Mouse (Mus musculus): ENCODE results near the gene Tent5b. TPM values are rescaled to one million over a fixed set of nuclear protein-coding genes. Genes with fewer than 3 reads are reported as not detected.
A peak's percentile ranks its signal among the peaks of the same experiment; 100 is the strongest.

Tent5b gene
- total and polyA plus RNA-seq, 2 experiments from 2014 or later = 0.55 to 1.3 TPM

GRCm38 (mm10) chr4:133496738-133497445 lies 17.0 kb downstream of the Tent5b start:
- Histone ChIP-seq H3K27ac (no peak overlapping the region), H3K4me2 (ENCODE audit: low read depth, low read length) (peak overlapping the region; percentile 89), H3K4me3 (ENCODE audit: low read length) (peak overlapping the region; percentile 66), H3K9ac (replicated peaks; ENCODE audit: low read length) (peak overlapping the region; percentile 77; the same call in 1 of the 2 replicates), H3K9me3 (ENCODE audit: low read length) (no peaks in the 10 kb centered on the region), H3K36me3 (ENCODE audit: insufficient read depth, low read length) (no peaks in the 10 kb centered on the region), H3K4me1 (ENCODE audit: insufficient read depth, low read length) (no peaks in the 10 kb centered on the region), H3K27me3 (ENCODE audit: insufficient read depth, low read length) (peaks cover 19% of the 10 kb centered on the region; the same call in 1 of the 2 replicates)
- no peak for DNase-seq (ENCODE audit: low spot score)
- ATAC-seq = no peak
- no peak for TF ChIP-seq CTCF (IDR thresholded peaks at IDR 0.05; ENCODE audit: low read depth)
- 21% methylated on average over 6 of the region's 6 CpGs for WGBS

GRCm38 (mm10) chr4:133497461-133498159 lies 17.7 kb downstream of the Tent5b start:
- Histone ChIP-seq H3K4me2 (ENCODE audit: low read depth, low read length) (peak overlapping the region; percentile 89), H3K4me1 (ENCODE audit: insufficient read depth, low read length) (no peaks in the 10 kb centered on the region), H3K9ac (replicated peaks; ENCODE audit: low read length) (peak overlapping the region; percentile 77), H3K36me3 (ENCODE audit: insufficient read depth, low read length) (no peaks in the 10 kb centered on the region), H3K9me3 (ENCODE audit: low read length) (no peaks in the 10 kb centered on the region), H3K27me3 (ENCODE audit: insufficient read depth, low read length) (peaks cover 19% of the 10 kb centered on the region; the same call in 1 of the 2 replicates), H3K27ac (peak overlapping the region; percentile 49; the same call in 1 of the 2 replicates), H3K4me3 (ENCODE audit: low read length) (peak overlapping the region; percentile 66)
- TF ChIP-seq CTCF (IDR thresholded peaks at IDR 0.05; ENCODE audit: low read depth) = no peak
- WGBS = under 1% methylated on average over 67 of the region's 70 CpGs
- DNase-seq (ENCODE audit: low spot score) (peak; percentile 49), ATAC-seq (peak; percentile 27)

GRCm38 (mm10) chr4:133498160-133498724 lies 18.3 kb downstream of the Tent5b start, which contains the start of gene Trnp1:
TSS of gene Trnp1 (minus strand) at chr4:133498550.
- H3K27me3 ChIP-seq (ENCODE audit: insufficient read depth, low read length) = peaks cover 19% of the 10 kb centered on the region; the same call in 1 of the 2 replicates
- H3K9ac ChIP-seq (replicated peaks; ENCODE audit: low read length) = peak within 1 kb of the TSS; percentile 77
- peak within 1 kb of the TSS; percentile 66 for H3K4me3 ChIP-seq (ENCODE audit: low read length)
- H3K9me3 ChIP-seq (ENCODE audit: low read length) = no peaks in the 10 kb centered on the region
- under 1% methylated on average over 37 of the region's 53 CpGs for WGBS
- TF ChIP-seq CTCF (IDR thresholded peaks at IDR 0.05; ENCODE audit: low read depth) = no peak
- peak; percentile 87 for ATAC-seq
- H3K4me1 ChIP-seq (ENCODE audit: insufficient read depth, low read length) = no peaks in the 10 kb centered on the region
- peak within 1 kb of the TSS; percentile 89 for H3K4me2 ChIP-seq (ENCODE audit: low read depth, low read length)
- peak within 1 kb of the TSS; percentile 49; the same call in 1 of the 2 replicates for H3K27ac ChIP-seq
- H3K36me3 ChIP-seq (ENCODE audit: insufficient read depth, low read length) = no peaks in the 10 kb centered on the region
- peak; percentile 91 for DNase-seq (ENCODE audit: low spot score)

GRCm38 (mm10) chr4:133501514-133501913 lies 21.6 kb downstream of the Tent5b start:
- DNase-seq (ENCODE audit: low spot score) (no peak), ATAC-seq (no peak)
- Histone ChIP-seq H3K9me3 (ENCODE audit: low read length) (no peaks in the 10 kb centered on the region), H3K4me1 (ENCODE audit: insufficient read depth, low read length) (no peaks in the 10 kb centered on the region), H3K36me3 (ENCODE audit: insufficient read depth, low read length) (no peaks in the 10 kb centered on the region), H3K27ac (no peak overlapping the region), H3K4me2 (ENCODE audit: low read depth, low read length) (no peak overlapping the region), H3K4me3 (ENCODE audit: low read length) (no peak overlapping the region), H3K9ac (replicated peaks; ENCODE audit: low read length) (no peak overlapping the region), H3K27me3 (ENCODE audit: insufficient read depth, low read length) (peaks cover 19% of the 10 kb centered on the region; the same call in 1 of the 2 replicates)
- no peak for TF ChIP-seq CTCF (IDR thresholded peaks at IDR 0.05; ENCODE audit: low read depth)
- WGBS = 61% methylated on average over 7 of the region's 7 CpGs

- 48% methylated on average over 5 of the region's 5 CpGs for WGBS
- no peak for TF ChIP-seq CTCF (IDR thresholded peaks at IDR 0.05; ENCODE audit: low read depth)
- Histone ChIP-seq H3K4me3 (ENCODE audit: low read length) (no peak overlapping the region), H3K4me1 (ENCODE audit: insufficient read depth, low read length) (peaks cover 4% of the 10 kb centered on the region), H3K27me3 (ENCODE audit: insufficient read depth, low read length) (peaks cover 15% of the 10 kb centered on the region; the same call in 1 of the 2 replicates), H3K9me3 (ENCODE audit: low read length) (no peaks in the 10 kb centered on the region), H3K9ac (replicated peaks; ENCODE audit: low read length) (no peak overlapping the region), H3K36me3 (ENCODE audit: insufficient read depth, low read length) (no peaks in the 10 kb centered on the region), H3K27ac (no peak overlapping the region), H3K4me2 (ENCODE audit: low read depth, low read length) (no peak overlapping the region)
- no peak for ATAC-seq
- DNase-seq (ENCODE audit: low spot score) = no peak
Measured at GRCm38 (mm10) chr4:133504300-133504699, 24.4 kb downstream of the Tent5b start.

- WGBS = 63% methylated on average over 9 of the region's 9 CpGs
Measured at GRCm38 (mm10) chr4:133504755-133505485, 25.0 kb downstream of the Tent5b start.

More at GRCm38 (mm10) chr4:133504755-133505485, 25.0 kb downstream of the Tent5b start:
- H3K4me2 ChIP-seq (ENCODE audit: low read depth, low read length) = no peak overlapping the region
- no peak overlapping the region for H3K9ac ChIP-seq (replicated peaks; ENCODE audit: low read length)
- H3K4me3 ChIP-seq (ENCODE audit: low read length) = no peak overlapping the region
- peaks cover 4% of the 10 kb centered on the region for H3K4me1 ChIP-seq (ENCODE audit: insufficient read depth, low read length)
- H3K36me3 ChIP-seq (ENCODE audit: insufficient read depth, low read length) = no peaks in the 10 kb centered on the region
- H3K9me3 ChIP-seq (ENCODE audit: low read length) = no peaks in the 10 kb centered on the region
- no peak for TF ChIP-seq CTCF (IDR thresholded peaks at IDR 0.05; ENCODE audit: low read depth)
- DNase-seq (ENCODE audit: low spot score) (no peak), ATAC-seq (no peak)
- 0 out of 2 replicates have a peak, but pooled peaks cover 10% of the 10 kb centered on the region for H3K27me3 ChIP-seq (ENCODE audit: insufficient read depth, low read length)
- H3K27ac ChIP-seq = no peak overlapping the region

Data from hindbrain, postnatal 0 days (tissue).